Mouse (Mus musculus) liver, postnatal 0 days (tissue): ENCODE results near the gene Krtap19-3.

ENCODE experiments used
- CTCF ChIP-seq: sonication (generic); IDR thresholded peaks from 2 replicates; pipeline ENCODE4 v1.5.1; 2016; ENCODE audit warnings: antibody characterized with exemption, low read depth
- EP300 ChIP-seq: IDR thresholded peaks from 2 replicates; pipeline ENCODE4 v1.6.1; 2016; ENCODE audit warnings: antibody characterized with exemption, low read depth, mild to moderate bottlenecking

DNA sequence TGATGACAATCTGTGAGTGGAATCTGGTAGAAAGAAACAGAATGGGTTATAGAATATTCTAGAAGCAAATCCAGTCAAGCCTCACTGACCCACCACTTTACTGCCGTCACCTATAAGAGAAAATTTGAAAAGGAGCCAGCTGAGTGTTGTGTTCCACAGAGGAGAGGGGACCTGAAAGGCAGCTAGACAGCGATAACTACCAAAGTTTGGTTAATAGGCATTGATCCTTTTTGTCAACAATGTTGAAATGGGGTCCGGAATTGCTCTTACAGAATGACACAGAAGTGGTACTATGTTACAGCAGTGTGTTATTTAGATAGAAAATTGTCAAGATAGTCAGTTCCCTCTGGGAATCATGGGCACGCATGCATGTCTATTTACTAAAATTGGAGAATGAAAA, 29.3 kb downstream of the Krtap19-3 start:
- no peak for TF ChIP-seq CTCF
- TF ChIP-seq EP300, result 0 out of 2 replicates have a peak, but pooled peaks have one; percentile 23
